Mouse (Mus musculus) lung, postnatal 4 days (tissue): ENCODE data around the gene Gm21497.
"Not testable (repeated sequence)": the region's sequence is repeated elsewhere in the genome, so short reads cannot be mapped to it uniquely, and the experiment has no call there.

Experiments
- DNase-seq, 2 experiments: peaks; one replicate each; pipeline ENCODE4 v3.0.0; 2021

The Gm21497 gene

GRCm38 (mm10) chrY:61646446-61646845, at the start of gene Gm21497:
Gm21497 (plus strand) TSS chrY:61646746.
- DNase-seq = not testable (repeated sequence)
